Mouse (Mus musculus) hindbrain, embryonic 11.5 days (tissue): ENCODE data around the gene Serbp1. TPM values are rescaled to one million over a fixed set of nuclear protein-coding genes. Genes with fewer than 3 reads are reported as not detected.

Experiments used
- ATAC-seq: fragments of 200-750 bp; cut with Nextera tagmentation; 2 replicates; pipeline ENCODE4 v1.8.0; 2017; ENCODE audit warnings: mild to moderate bottlenecking, moderate TSS enrichment, moderate library complexity; ENCODE audit not compliant: low FRiP score
- DNase-seq: peaks from one replicate; pipeline ENCODE4 v3.0.0-alpha.2; 2015; ENCODE audit warnings: low spot score
- H3K27ac ChIP-seq: fragments of 300-500 bp; sonication (generic); 2 replicates; pipeline ENCODE4 v1.5.1; 2014; ENCODE audit warnings: mild to moderate bottlenecking, low read depth, low read length
- H3K27me3 ChIP-seq: fragments of 300-500 bp; sonication (generic); 2 replicates; pipeline ENCODE4 v1.6.1; 2014; ENCODE audit warnings: mild to moderate bottlenecking, low read length, moderate library complexity, mixed read lengths; ENCODE audit not compliant: control insufficient read depth, insufficient read depth
- H3K36me3 ChIP-seq: fragments of 300-500 bp; sonication (generic); 2 replicates; pipeline ENCODE4 v1.6.1; 2014; ENCODE audit warnings: mild to moderate bottlenecking, low read length, moderate library complexity, mixed read lengths; ENCODE audit not compliant: control insufficient read depth, insufficient read depth
- H3K4me1 ChIP-seq: fragments of 300-500 bp; sonication (generic); replicated peaks from 2 replicates; pipeline ENCODE4 v1.6.1; 2014; ENCODE audit warnings: low read length, mixed read lengths; ENCODE audit not compliant: control insufficient read depth, insufficient read depth
- H3K4me2 ChIP-seq: fragments of 300-500 bp; sonication (generic); replicated peaks from 2 replicates; pipeline ENCODE4 v1.6.1; 2014; ENCODE audit warnings: mild to moderate bottlenecking, low read depth, low read length
- H3K4me3 ChIP-seq: fragments of 300-500 bp; sonication (generic); 2 replicates; pipeline ENCODE4 v1.5.1; 2014; ENCODE audit warnings: low read depth, low read length
- H3K9ac ChIP-seq: fragments of 300-500 bp; sonication (generic); 2 replicates; pipeline ENCODE4 v1.6.1; 2014; ENCODE audit warnings: low read depth, low read length
- H3K9me3 ChIP-seq: fragments of 300-500 bp; sonication (generic); 2 replicates; pipeline ENCODE4 v1.6.1; 2016; ENCODE audit warnings: low read length; ENCODE audit not compliant: control insufficient read depth
- WGBS: fragments of 180-500 bp; shearing (Covaris S2); extraction: QIAGEN DNeasy Blood & Tissue Kit; methylation state at CpG from one replicate; pipeline ENCODE4 v1.1.7; 2014; 5-methylcytosine and 5-hydroxymethylcytosine counted together
- polyA plus RNA-seq: library from polyadenylated mRNA; unstranded; fragments of >200 nt; fragmentation: Nextera tagmentation; extraction: Ambion mirVana; gene quantifications from 2 replicates; pipeline ENCODE4 v1.2.1, GENCODE M21; 2014

Gene Serbp1
- 546 and 563 TPM in 2 replicates for polyA plus RNA-seq

DNA sequence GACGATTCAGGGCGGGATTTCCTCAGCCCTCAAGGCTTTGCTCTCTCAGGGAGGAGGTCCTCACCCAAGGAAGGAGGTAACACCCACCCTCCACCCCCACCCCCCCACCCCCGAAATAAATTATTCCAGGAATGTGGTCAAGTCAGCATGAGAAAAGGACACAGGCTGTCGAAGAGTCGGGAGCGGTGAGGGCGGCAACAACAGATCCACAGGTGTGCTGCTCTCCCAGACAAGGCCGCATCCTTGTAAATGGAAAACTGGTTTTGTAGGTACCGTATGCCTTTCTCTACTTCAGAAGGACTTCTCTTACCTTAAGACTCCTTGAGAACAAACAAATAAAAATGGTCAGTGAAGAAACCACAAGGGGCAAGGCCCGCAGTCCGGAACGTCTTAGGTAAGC is at the start of gene Serbp1:
TSS of gene Serbp1 (plus strand) at position 200 of the 400 bp plus-strand sequence.
- Histone ChIP-seq H3K27ac (no peak within 1 kb of the TSS), H3K4me2 (no peak within 1 kb of the TSS), H3K9ac (no peak within 1 kb of the TSS), H3K9me3 (no peaks in the 10 kb centered on the region), H3K27me3 (no peaks in the 10 kb centered on the region), H3K4me1 (no peaks in the 10 kb centered on the region), H3K4me3 (no peak within 1 kb of the TSS), H3K36me3 (no peaks in the 10 kb centered on the region)
- DNase-seq (no peak), ATAC-seq (no peak)
- 16% methylated on average over 12 of the region's 12 CpGs for WGBS

DNA sequence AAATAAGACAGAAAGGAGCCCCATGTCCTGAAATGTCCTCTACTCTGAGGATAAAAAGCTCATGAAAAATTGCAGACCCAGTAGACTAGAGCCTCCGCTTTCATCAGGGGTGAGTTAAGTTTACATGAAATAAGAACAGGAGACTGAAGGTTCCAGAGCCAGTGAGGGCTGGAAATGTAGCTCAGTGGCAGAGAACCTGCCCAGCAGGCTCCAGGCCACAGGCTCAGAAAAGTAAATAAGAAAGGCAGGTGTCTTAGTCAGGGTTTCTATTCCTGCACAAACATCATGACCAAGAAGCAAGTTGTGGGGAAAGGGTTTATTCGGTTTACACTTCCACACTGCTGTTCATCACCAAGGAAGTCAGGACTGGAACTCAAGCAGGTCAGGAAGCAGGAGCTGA is 44.4 kb upstream of the Serbp1 start:
- Histone ChIP-seq H3K36me3 (no peaks in the 10 kb centered on the region), H3K4me1 (no peaks in the 10 kb centered on the region), H3K4me3 (no peak overlapping the region), H3K9ac (no peak overlapping the region), H3K27ac (no peak overlapping the region), H3K9me3 (no peaks in the 10 kb centered on the region), H3K4me2 (no peak overlapping the region), H3K27me3 (no peaks in the 10 kb centered on the region)
- WGBS, result 81% methylated on average over 2 of the region's 2 CpGs
- DNase-seq (no peak), ATAC-seq (no peak)

DNA sequence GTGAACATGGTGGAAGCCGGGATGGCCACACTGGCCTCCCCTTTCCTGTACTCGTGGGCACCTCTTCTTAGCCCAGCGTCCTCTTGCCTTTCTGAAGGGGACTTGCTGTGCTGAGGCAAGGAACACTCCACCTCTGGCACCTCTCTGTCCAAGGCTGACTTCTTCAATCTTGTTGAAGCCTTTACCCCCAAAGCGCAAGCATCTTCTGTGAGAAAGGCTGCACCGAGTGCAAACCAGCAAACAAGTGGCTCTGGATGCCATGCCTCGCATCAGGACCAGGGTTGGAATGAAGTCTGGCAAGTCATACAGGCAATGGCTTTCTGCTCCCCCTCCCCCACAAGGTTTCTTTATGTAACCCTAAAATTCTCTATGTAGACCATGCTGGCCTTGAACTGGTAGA is 43.4 kb upstream of the Serbp1 start:
- H3K4me1 ChIP-seq, result no peaks in the 10 kb centered on the region
- no peak for DNase-seq
- ATAC-seq, result no peak
- H3K36me3 ChIP-seq, result no peaks in the 10 kb centered on the region
- H3K27me3 ChIP-seq, result no peaks in the 10 kb centered on the region
- H3K4me2 ChIP-seq, result no peak overlapping the region
- H3K27ac ChIP-seq, result no peak overlapping the region
- H3K9ac ChIP-seq, result no peak overlapping the region
- 86% methylated on average over 6 of the region's 6 CpGs for WGBS
- no peaks in the 10 kb centered on the region for H3K9me3 ChIP-seq
- H3K4me3 ChIP-seq, result no peak overlapping the region

DNA sequence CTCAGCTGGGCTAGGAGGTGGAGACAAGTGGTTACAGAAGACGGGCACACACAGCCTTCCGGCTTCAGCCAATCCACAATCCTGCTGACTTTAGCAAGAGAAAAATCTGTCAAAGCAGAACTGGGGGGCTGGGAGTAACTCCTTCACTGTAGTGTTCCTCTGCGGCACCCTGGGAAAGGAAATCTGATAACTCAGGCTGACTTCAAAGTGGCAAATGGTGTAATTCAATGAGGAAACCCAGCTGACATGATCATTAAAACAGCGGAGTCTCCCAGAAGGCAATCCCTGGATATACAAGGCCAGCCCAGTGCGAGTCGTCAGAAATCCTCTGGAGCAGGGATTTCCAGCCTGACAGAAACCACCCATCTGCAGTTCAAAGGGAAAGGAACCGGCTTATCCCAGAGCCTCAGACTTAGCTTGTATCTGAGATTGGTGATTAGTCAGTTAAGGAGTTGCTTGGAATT is 42.8 kb upstream of the Serbp1 start:
- DNase-seq (peak; percentile 18), ATAC-seq (no peak; the same call in 1 of the 2 replicates)
- Histone ChIP-seq H3K4me1 (no peaks in the 10 kb centered on the region), H3K4me2 (no peak overlapping the region), H3K9me3 (no peaks in the 10 kb centered on the region), H3K27me3 (no peaks in the 10 kb centered on the region), H3K36me3 (no peaks in the 10 kb centered on the region), H3K27ac (no peak overlapping the region), H3K9ac (no peak overlapping the region), H3K4me3 (no peak overlapping the region)
- WGBS, result 26% methylated on average over 7 of the region's 7 CpGs

DNA sequence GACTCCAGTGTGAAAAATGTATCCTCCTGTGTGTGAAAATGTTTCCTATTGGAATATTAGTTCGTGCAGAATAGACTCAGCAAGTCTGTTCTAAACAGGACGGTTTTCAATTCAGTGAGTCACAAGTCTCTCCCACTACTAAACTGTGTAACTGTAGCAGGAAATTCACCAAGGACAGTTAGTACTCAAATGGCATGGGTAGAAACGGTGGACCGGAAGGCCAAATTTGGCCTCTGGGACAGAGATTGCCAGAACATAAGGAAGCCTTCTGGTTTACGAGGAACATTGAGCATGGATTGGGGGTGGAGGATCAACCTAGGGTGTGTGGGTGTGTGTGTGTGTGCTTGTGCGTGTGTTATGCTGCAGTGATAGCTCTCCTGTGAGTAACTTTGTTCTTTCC is 41.2 kb upstream of the Serbp1 start:
- Histone ChIP-seq H3K27me3 (no peaks in the 10 kb centered on the region), H3K9ac (no peak overlapping the region), H3K36me3 (no peaks in the 10 kb centered on the region), H3K27ac (no peak overlapping the region), H3K4me1 (no peaks in the 10 kb centered on the region), H3K4me3 (no peak overlapping the region), H3K4me2 (no peak overlapping the region), H3K9me3 (no peaks in the 10 kb centered on the region)
- WGBS, result 93% methylated on average over 6 of the region's 6 CpGs
- DNase-seq (no peak), ATAC-seq (no peak)

DNA sequence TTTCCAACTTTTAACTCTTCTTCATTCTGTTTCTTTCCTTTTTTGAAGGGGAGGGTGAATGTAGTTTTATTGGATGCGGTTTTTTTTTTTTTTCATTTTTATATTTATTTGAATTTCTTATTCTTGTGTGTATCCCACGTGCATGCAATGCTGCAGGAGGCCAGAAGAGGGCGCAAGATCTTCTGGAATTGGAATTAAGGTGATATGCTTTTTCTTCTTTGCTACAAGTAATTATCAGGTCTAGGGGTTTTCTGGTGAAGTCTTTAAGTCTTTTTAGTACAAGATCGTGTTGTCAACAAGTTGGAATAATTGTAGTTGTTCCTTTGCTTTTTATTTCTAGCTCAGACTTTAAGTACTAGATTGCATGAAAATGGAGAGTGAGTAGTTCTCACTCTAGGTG is 39.9 kb upstream of the Serbp1 start:
- 29% methylated on average over 4 of the region's 4 CpGs for WGBS
- peak; percentile 41 for DNase-seq

DNA sequence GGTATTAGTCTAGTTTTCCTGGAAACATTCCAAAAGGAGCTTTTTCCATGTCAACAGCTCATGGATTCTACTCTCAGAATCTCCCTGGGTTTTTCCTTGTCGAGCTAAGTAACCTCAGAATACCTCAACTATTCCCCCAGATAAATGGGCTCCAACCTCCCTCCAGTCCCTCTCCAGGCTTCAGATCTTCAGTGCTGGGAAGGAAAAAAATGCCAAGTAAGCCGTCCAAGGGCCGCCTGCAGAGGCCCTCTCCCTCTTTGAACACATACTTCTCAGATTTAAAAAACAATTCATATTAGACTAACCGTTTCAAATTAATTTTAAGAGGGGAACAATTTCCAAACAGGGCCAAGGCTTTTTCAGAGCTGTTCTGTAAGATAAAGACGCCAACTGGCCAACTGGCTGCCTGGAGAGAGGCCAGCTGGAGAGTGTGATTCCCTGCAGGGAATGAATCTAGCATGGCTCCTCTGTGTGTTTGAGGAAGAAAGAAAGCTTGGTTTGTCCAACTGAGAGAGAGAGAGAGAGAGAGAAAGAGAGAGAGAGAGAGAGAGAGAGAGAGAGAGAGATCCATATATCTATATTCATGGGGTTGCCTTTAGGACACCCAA is 37.2 kb upstream of the Serbp1 start:
- Histone ChIP-seq H3K27ac (no peak overlapping the region), H3K4me2 (no peak overlapping the region), H3K9ac (no peak overlapping the region), H3K36me3 (no peaks in the 10 kb centered on the region), H3K4me3 (no peak overlapping the region), H3K4me1 (no peaks in the 10 kb centered on the region), H3K9me3 (no peaks in the 10 kb centered on the region), H3K27me3 (no peaks in the 10 kb centered on the region)
- ATAC-seq (no peak), DNase-seq (no peak)
- 39% methylated on average over 5 of the region's 5 CpGs for WGBS

More for the DNA sequence above, 39.9 kb upstream of the Serbp1 start:
- H3K4me1 ChIP-seq, result no peaks in the 10 kb centered on the region
- H3K9me3 ChIP-seq, result no peaks in the 10 kb centered on the region
- no peak overlapping the region for H3K9ac ChIP-seq
- no peaks in the 10 kb centered on the region for H3K36me3 ChIP-seq
- no peaks in the 10 kb centered on the region for H3K27me3 ChIP-seq
- no peak overlapping the region for H3K4me2 ChIP-seq
- ATAC-seq, result no peak
- no peak overlapping the region for H3K27ac ChIP-seq
- H3K4me3 ChIP-seq, result no peak overlapping the region

DNA sequence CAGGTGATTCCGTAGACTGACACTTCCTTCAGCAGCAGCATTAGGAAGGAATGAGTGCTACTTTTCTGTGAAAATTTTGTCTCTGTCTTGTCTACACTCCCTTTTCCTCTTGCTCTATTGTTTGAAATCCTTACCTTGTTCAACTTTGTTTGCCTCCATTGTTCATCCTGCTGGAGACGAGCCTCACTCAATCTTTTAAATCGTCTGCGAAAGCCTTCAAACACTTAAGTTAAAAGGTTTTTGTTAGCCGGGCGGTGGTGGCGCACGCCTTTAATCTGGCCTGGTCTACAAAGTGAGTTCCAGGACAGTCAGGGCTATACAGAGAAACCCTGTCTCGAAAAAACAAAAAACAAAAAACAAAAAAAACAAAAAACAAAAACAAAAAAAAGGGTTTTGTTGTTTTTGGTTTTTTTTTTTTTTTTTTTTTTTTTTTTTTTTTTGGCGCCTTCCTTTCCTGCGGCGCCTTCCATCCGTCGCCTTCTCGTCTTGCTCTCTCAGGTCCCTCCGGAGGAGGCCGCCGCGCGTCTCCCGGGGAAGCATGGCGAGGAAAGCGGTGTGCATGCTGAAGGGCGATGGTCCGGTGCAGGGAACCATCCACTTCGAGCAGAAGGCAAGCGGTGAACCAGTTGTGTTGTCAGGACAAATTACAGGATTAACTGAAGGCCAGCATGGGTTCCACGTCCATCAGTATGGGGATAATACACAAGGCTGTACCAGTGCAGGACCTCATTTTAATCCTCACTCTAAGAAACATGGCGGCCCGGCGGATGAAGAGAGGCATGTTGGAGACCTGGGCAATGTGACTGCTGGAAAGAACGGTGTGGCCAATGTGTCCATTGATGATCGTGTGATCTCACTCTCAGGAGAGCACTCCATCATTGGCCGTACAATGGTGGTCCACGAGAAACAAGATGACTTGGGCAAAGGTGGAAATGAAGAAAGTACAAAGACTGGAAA is 32.6 kb upstream of the Serbp1 start:
- 79% methylated on average over 35 of the region's 35 CpGs for WGBS
- H3K4me1 ChIP-seq, result no peaks in the 10 kb centered on the region
- no peak overlapping the region for H3K9ac ChIP-seq
- H3K4me2 ChIP-seq, result no peak overlapping the region
- H3K27me3 ChIP-seq, result no peaks in the 10 kb centered on the region
- DNase-seq, result no peak
- no peaks in the 10 kb centered on the region for H3K9me3 ChIP-seq
- no peak overlapping the region for H3K4me3 ChIP-seq
- H3K27ac ChIP-seq, result no peak overlapping the region
- ATAC-seq, result no peak
- H3K36me3 ChIP-seq, result no peaks in the 10 kb centered on the region
